Mouse (Mus musculus): ENCODE data around the gene Itga2. TPM values are rescaled to one million over a fixed set of nuclear protein-coding genes. Genes with fewer than 3 reads are reported as not detected.

Itga2 gene
- polyA plus RNA-seq, 1 experiment from 2014 or later: 6.7 TPM

- Histone ChIP-seq H3K27ac (ENCODE audit: low read length) (no peak overlapping the region), H3K4me3 (replicated peaks; ENCODE audit: low read length) (no peak overlapping the region), H3K4me1 (ENCODE audit: control insufficient read depth, insufficient read depth, low read length) (0 out of 2 replicates have a peak, but pooled peaks cover 4% of the 10 kb centered on the region), H3K9ac (ENCODE audit: low read length) (no peak overlapping the region), H3K36me3 (ENCODE audit: control insufficient read depth, insufficient read depth, low read length) (no peaks in the 10 kb centered on the region), H3K4me2 (ENCODE audit: low read depth, low read length) (no peak overlapping the region), H3K27me3 (ENCODE audit: control insufficient read depth, insufficient read depth, low read length) (no peaks in the 10 kb centered on the region), H3K9me3 (replicated peaks; ENCODE audit: control insufficient read depth, low read length) (no peaks in the 10 kb centered on the region)
- no peak for ATAC-seq (ENCODE audit: insufficient read depth, low FRiP score)
These were observed 37.2 kb downstream of the Itga2 start for GRCm38 (mm10) chr13:114894718-114895117.

- no peak overlapping the region for H3K27ac ChIP-seq (ENCODE audit: low read length)
- no peaks in the 10 kb centered on the region for H3K9me3 ChIP-seq (replicated peaks; ENCODE audit: control insufficient read depth, low read length)
- no peak overlapping the region for H3K4me3 ChIP-seq (replicated peaks; ENCODE audit: low read length)
- WGBS: 50% methylated on average over 6 of the region's 6 CpGs
- H3K4me1 ChIP-seq (ENCODE audit: control insufficient read depth, insufficient read depth, low read length): 0 out of 2 replicates have a peak, but pooled peaks cover 4% of the 10 kb centered on the region
- no peak overlapping the region for H3K4me2 ChIP-seq (ENCODE audit: low read depth, low read length)
- H3K36me3 ChIP-seq (ENCODE audit: control insufficient read depth, insufficient read depth, low read length): no peaks in the 10 kb centered on the region
- ATAC-seq (ENCODE audit: insufficient read depth, low FRiP score): no peak
- no peak overlapping the region for H3K9ac ChIP-seq (ENCODE audit: low read length)
- H3K27me3 ChIP-seq (ENCODE audit: control insufficient read depth, insufficient read depth, low read length): no peaks in the 10 kb centered on the region
These were observed 40.2 kb downstream of the Itga2 start for GRCm38 (mm10) chr13:114891655-114892054.

GRCm38 (mm10) chr13:114887695-114888094, 44.2 kb downstream of the Itga2 start:
- Histone ChIP-seq H3K36me3 (ENCODE audit: control insufficient read depth, insufficient read depth, low read length) (no peaks in the 10 kb centered on the region), H3K27me3 (ENCODE audit: control insufficient read depth, insufficient read depth, low read length) (no peaks in the 10 kb centered on the region), H3K4me1 (ENCODE audit: control insufficient read depth, insufficient read depth, low read length) (0 out of 2 replicates have a peak, but pooled peaks cover 4% of the 10 kb centered on the region), H3K9ac (ENCODE audit: low read length) (no peak overlapping the region), H3K4me2 (ENCODE audit: low read depth, low read length) (no peak overlapping the region), H3K4me3 (replicated peaks; ENCODE audit: low read length) (no peak overlapping the region), H3K27ac (ENCODE audit: low read length) (no peak overlapping the region), H3K9me3 (replicated peaks; ENCODE audit: control insufficient read depth, low read length) (no peaks in the 10 kb centered on the region)
- WGBS: 78% methylated on average over 6 of the region's 6 CpGs
- no peak for ATAC-seq (ENCODE audit: insufficient read depth, low FRiP score)

GRCm38 (mm10) chr13:114887293-114887692, 44.6 kb downstream of the Itga2 start:
- no peaks in the 10 kb centered on the region for H3K27me3 ChIP-seq (ENCODE audit: control insufficient read depth, insufficient read depth, low read length)
- no peak overlapping the region for H3K27ac ChIP-seq (ENCODE audit: low read length)
- no peak overlapping the region for H3K4me2 ChIP-seq (ENCODE audit: low read depth, low read length)
- no peak overlapping the region for H3K9ac ChIP-seq (ENCODE audit: low read length)
- no peak overlapping the region for H3K4me3 ChIP-seq (replicated peaks; ENCODE audit: low read length)
- WGBS: 88% methylated on average over 4 of the region's 4 CpGs
- ATAC-seq (ENCODE audit: insufficient read depth, low FRiP score): no peak
- H3K4me1 ChIP-seq (ENCODE audit: control insufficient read depth, insufficient read depth, low read length): 0 out of 2 replicates have a peak, but pooled peaks cover 4% of the 10 kb centered on the region
- H3K9me3 ChIP-seq (replicated peaks; ENCODE audit: control insufficient read depth, low read length): no peaks in the 10 kb centered on the region
- H3K36me3 ChIP-seq (ENCODE audit: control insufficient read depth, insufficient read depth, low read length): no peaks in the 10 kb centered on the region

- Histone ChIP-seq H3K36me3 (ENCODE audit: control insufficient read depth, insufficient read depth, low read length) (no peaks in the 10 kb centered on the region), H3K27ac (ENCODE audit: low read length) (no peak overlapping the region), H3K4me3 (replicated peaks; ENCODE audit: low read length) (no peak overlapping the region), H3K27me3 (ENCODE audit: control insufficient read depth, insufficient read depth, low read length) (no peaks in the 10 kb centered on the region), H3K4me2 (ENCODE audit: low read depth, low read length) (no peak overlapping the region), H3K4me1 (ENCODE audit: control insufficient read depth, insufficient read depth, low read length) (no peaks in the 10 kb centered on the region), H3K9me3 (replicated peaks; ENCODE audit: control insufficient read depth, low read length) (no peaks in the 10 kb centered on the region), H3K9ac (ENCODE audit: low read length) (no peak overlapping the region)
- WGBS: 71% methylated on average over 9 of the region's 9 CpGs
- ATAC-seq (ENCODE audit: insufficient read depth, low FRiP score): no peak
These were observed 46.7 kb downstream of the Itga2 start for GRCm38 (mm10) chr13:114885171-114885570.

- H3K27me3 ChIP-seq (ENCODE audit: control insufficient read depth, insufficient read depth, low read length): no peaks in the 10 kb centered on the region
These were observed 53.2 kb downstream of the Itga2 start for GRCm38 (mm10) chr13:114878667-114879066.

GRCm38 (mm10) chr13:114876005-114876520, 55.8 kb downstream of the Itga2 start:
- WGBS: 85% methylated on average over 2 of the region's 2 CpGs
- Histone ChIP-seq H3K4me2 (ENCODE audit: low read depth, low read length) (no peak overlapping the region), H3K4me3 (replicated peaks; ENCODE audit: low read length) (no peak overlapping the region), H3K27ac (ENCODE audit: low read length) (no peak overlapping the region), H3K27me3 (ENCODE audit: control insufficient read depth, insufficient read depth, low read length) (no peaks in the 10 kb centered on the region), H3K36me3 (ENCODE audit: control insufficient read depth, insufficient read depth, low read length) (no peaks in the 10 kb centered on the region), H3K4me1 (ENCODE audit: control insufficient read depth, insufficient read depth, low read length) (no peaks in the 10 kb centered on the region), H3K9me3 (replicated peaks; ENCODE audit: control insufficient read depth, low read length) (no peaks in the 10 kb centered on the region), H3K9ac (ENCODE audit: low read length) (no peak overlapping the region)
- no peak for ATAC-seq (ENCODE audit: insufficient read depth, low FRiP score)

More at GRCm38 (mm10) chr13:114878667-114879066, 53.2 kb downstream of the Itga2 start:
- 70% methylated on average over 11 of the region's 11 CpGs for WGBS
- no peaks in the 10 kb centered on the region for H3K9me3 ChIP-seq (replicated peaks; ENCODE audit: control insufficient read depth, low read length)
- no peak overlapping the region for H3K4me3 ChIP-seq (replicated peaks; ENCODE audit: low read length)
- H3K36me3 ChIP-seq (ENCODE audit: control insufficient read depth, insufficient read depth, low read length): no peaks in the 10 kb centered on the region
- no peak overlapping the region for H3K9ac ChIP-seq (ENCODE audit: low read length)
- ATAC-seq (ENCODE audit: insufficient read depth, low FRiP score): no peak
- no peaks in the 10 kb centered on the region for H3K4me1 ChIP-seq (ENCODE audit: control insufficient read depth, insufficient read depth, low read length)
- H3K4me2 ChIP-seq (ENCODE audit: low read depth, low read length): no peak overlapping the region
- no peak overlapping the region for H3K27ac ChIP-seq (ENCODE audit: low read length)

- Histone ChIP-seq H3K36me3 (ENCODE audit: control insufficient read depth, insufficient read depth, low read length) (no peaks in the 10 kb centered on the region), H3K4me2 (ENCODE audit: low read depth, low read length) (no peak overlapping the region), H3K27me3 (ENCODE audit: control insufficient read depth, insufficient read depth, low read length) (no peaks in the 10 kb centered on the region), H3K9ac (ENCODE audit: low read length) (no peak overlapping the region), H3K9me3 (replicated peaks; ENCODE audit: control insufficient read depth, low read length) (no peaks in the 10 kb centered on the region), H3K4me1 (ENCODE audit: control insufficient read depth, insufficient read depth, low read length) (no peaks in the 10 kb centered on the region), H3K27ac (ENCODE audit: low read length) (no peak overlapping the region), H3K4me3 (replicated peaks; ENCODE audit: low read length) (no peak overlapping the region)
- 85% methylated on average over 6 of the region's 6 CpGs for WGBS
- no peak for ATAC-seq (ENCODE audit: insufficient read depth, low FRiP score)
These were observed 57.2 kb downstream of the Itga2 start for GRCm38 (mm10) chr13:114874738-114875137.

GRCm38 (mm10) chr13:114857525-114857924, 74.4 kb downstream of the Itga2 start:
- H3K4me2 ChIP-seq (ENCODE audit: low read depth, low read length): no peak overlapping the region
- H3K9ac ChIP-seq (ENCODE audit: low read length): no peak overlapping the region
- no peaks in the 10 kb centered on the region for H3K36me3 ChIP-seq (ENCODE audit: control insufficient read depth, insufficient read depth, low read length)
- H3K27me3 ChIP-seq (ENCODE audit: control insufficient read depth, insufficient read depth, low read length): no peaks in the 10 kb centered on the region
- H3K4me3 ChIP-seq (replicated peaks; ENCODE audit: low read length): no peak overlapping the region
- no peaks in the 10 kb centered on the region for H3K9me3 ChIP-seq (replicated peaks; ENCODE audit: control insufficient read depth, low read length)
- H3K27ac ChIP-seq (ENCODE audit: low read length): no peak overlapping the region; the same call in 1 of the 2 replicates
- WGBS: 71% methylated on average over 4 of the region's 4 CpGs
- peak; percentile 29; the same call in 1 of the 2 replicates for ATAC-seq (ENCODE audit: insufficient read depth, low FRiP score)
- H3K4me1 ChIP-seq (ENCODE audit: control insufficient read depth, insufficient read depth, low read length): peaks cover 8% of the 10 kb centered on the region; the same call in 1 of the 2 replicates
